ENCODE assay signal across 12 mouse cellular contexts in genomic region chr4:98318769-98319168, GRCm38 (mm10).
DNase-seq lines count a peak whose midpoint lies in the region; ATAC-seq and TF ChIP-seq lines count a peak whose summit lies in the region.
"Had no signal": no experiment of that assay in that cellular context is flagged by ENCODE, and none has a peak within 500 bp of the region (broad histone marks: within the 10 kb centered on the region; RNA-seq: fewer than 3 reads in every experiment).

No protein-coding gene starts in this region.

- no peaks in the 10 kb centered on the region for H3K36me3 ChIP-seq in kidney, adult 2 months (ENCODE audit: control insufficient read depth, insufficient read depth, low read length)
- H3K36me3 ChIP-seq in forebrain, embryonic 16.5 days (ENCODE audit: control insufficient read depth, insufficient read depth): no peaks in the 10 kb centered on the region
- H3K36me3 ChIP-seq: hindbrain, embryonic 15.5 days had no signal

- no peaks in the 10 kb centered on the region; the same call in 1 of the 2 replicates for H3K4me1 ChIP-seq in kidney, adult 2 months (ENCODE audit: control insufficient read depth, insufficient read depth, low read length)
- H3K4me1 ChIP-seq in brown adipose tissue, adult 24 weeks (ENCODE audit: control insufficient read depth, insufficient read depth, insufficient read length, low read length): peaks cover 6% of the 10 kb centered on the region; the same call in 1 of the 2 replicates
- peaks cover 15% of the 10 kb centered on the region for H3K4me1 ChIP-seq in forebrain, embryonic 16.5 days (replicated peaks; ENCODE audit: control insufficient read depth, insufficient read depth, low read length)

- no peak for TF ChIP-seq POLR2A in kidney, adult 2 months (IDR thresholded peaks at IDR 0.05; ENCODE audit: low read depth, low read length)

- H3K4me3 ChIP-seq in kidney, adult 2 months (ENCODE audit: insufficient read depth, low read depth, low read length): no peak overlapping the region
- no peak overlapping the region for H3K4me3 ChIP-seq in brown adipose tissue, adult 24 weeks (ENCODE audit: insufficient read depth, low read depth, low read length)
- no peak overlapping the region for H3K4me3 ChIP-seq in forebrain, embryonic 16.5 days (replicated peaks; ENCODE audit: low read length)
- H3K4me3 ChIP-seq: hindbrain, embryonic 15.5 days had no signal

- H3K9ac ChIP-seq in forebrain, embryonic 16.5 days (replicated peaks; ENCODE audit: low read depth, low read length): no peak overlapping the region
- H3K9ac ChIP-seq: hindbrain, embryonic 15.5 days had no signal

- ATAC-seq in forebrain, embryonic 16.5 days: no peak

- TF ChIP-seq CTCF in kidney, adult 2 months (conservative IDR thresholded peaks at IDR 0.05; ENCODE audit: insufficient read depth, insufficient read length, low read depth, low read length): no peak

- peak; percentile 21 for DNase-seq in kidney, adult 2 months
- no peak for DNase-seq in kidney, adult 11 months
- peak; percentile 94 for DNase-seq in NIH3T3 (ENCODE audit: low read depth)
- peak; percentile 11 for DNase-seq in lung, postnatal 10 days
- no peak for DNase-seq in adrenal gland, postnatal 10 days
- DNase-seq: adrenal gland, adult 8-10 months; cerebellum, postnatal 36 days; left cerebral cortex, postnatal 4 days; right cerebral cortex, postnatal 14 days had no signal

- WGBS in kidney, adult 2 months: 72% methylated on average over 3 of the region's 3 CpGs
- 90% methylated on average over 3 of the region's 3 CpGs for WGBS in forebrain, embryonic 16.5 days

- no peak overlapping the region for H3K4me2 ChIP-seq in forebrain, embryonic 16.5 days (ENCODE audit: low read length)
- H3K4me2 ChIP-seq: hindbrain, embryonic 15.5 days had no signal

- H3K9me3 ChIP-seq in forebrain, embryonic 16.5 days (ENCODE audit: control insufficient read depth, low read length): no peaks in the 10 kb centered on the region
- H3K9me3 ChIP-seq: hindbrain, embryonic 15.5 days had no signal

- H3K27me3 ChIP-seq in kidney, adult 2 months (replicated peaks; ENCODE audit: control insufficient read depth, insufficient read depth, low read length): no peaks in the 10 kb centered on the region
- no peaks in the 10 kb centered on the region for H3K27me3 ChIP-seq in forebrain, embryonic 16.5 days (replicated peaks; ENCODE audit: control insufficient read depth, insufficient read depth, low read length)
- H3K27me3 ChIP-seq: hindbrain, embryonic 15.5 days had no signal

- no peak overlapping the region for H3K27ac ChIP-seq in kidney, adult 2 months (ENCODE audit: insufficient read depth, low read depth, low read length)
- peak overlapping the region; percentile 49 for H3K27ac ChIP-seq in brown adipose tissue, adult 24 weeks (replicated peaks; ENCODE audit: low read depth, low read length)
- H3K27ac ChIP-seq in forebrain, embryonic 16.5 days (ENCODE audit: low read length): no peak overlapping the region
- H3K27ac ChIP-seq: hindbrain, embryonic 15.5 days had no signal

Comparison
In these comparisons a context has a peak if more than half of its experiments do, and no peak if none do; other contexts are left out.
1. DNase-seq: peak in kidney, adult 2 months (single experiment), NIH3T3 (single experiment) and lung, postnatal 10 days (single experiment); none in kidney, adult 11 months (single experiment) and adrenal gland, postnatal 10 days (single experiment).